Mouse (Mus musculus): ENCODE data around the gene Thpo. TPM values are rescaled to one million over a fixed set of nuclear protein-coding genes. Genes with fewer than 3 reads are reported as not detected.
A peak's percentile ranks its signal among the peaks of the same experiment; 100 is the strongest.

The Thpo gene
- total RNA-seq, 2 experiments from 2014 or later = 0.15 to 0.36 TPM

- intact Hi-C loops (cut with DNase I) = loop anchor here (2.0 kb wide), 1 partner anchor 56 kb away; no protein-coding TSS in a partner anchor
Observed at GRCm38 (mm10) chr16:20708939-20709734, 25.2 kb downstream of the Thpo start.

GRCm38 (mm10) chr16:20708220-20708938, 25.9 kb downstream of the Thpo start:
- intact Hi-C loops (cut with DNase I) = loop anchor here (2.0 kb wide), 1 partner anchor 56 kb away; no protein-coding TSS in a partner anchor
- DNase-seq = no peak

More at GRCm38 (mm10) chr16:20708939-20709734, 25.2 kb downstream of the Thpo start:
- DNase-seq = peak; percentile 50

DNA sequence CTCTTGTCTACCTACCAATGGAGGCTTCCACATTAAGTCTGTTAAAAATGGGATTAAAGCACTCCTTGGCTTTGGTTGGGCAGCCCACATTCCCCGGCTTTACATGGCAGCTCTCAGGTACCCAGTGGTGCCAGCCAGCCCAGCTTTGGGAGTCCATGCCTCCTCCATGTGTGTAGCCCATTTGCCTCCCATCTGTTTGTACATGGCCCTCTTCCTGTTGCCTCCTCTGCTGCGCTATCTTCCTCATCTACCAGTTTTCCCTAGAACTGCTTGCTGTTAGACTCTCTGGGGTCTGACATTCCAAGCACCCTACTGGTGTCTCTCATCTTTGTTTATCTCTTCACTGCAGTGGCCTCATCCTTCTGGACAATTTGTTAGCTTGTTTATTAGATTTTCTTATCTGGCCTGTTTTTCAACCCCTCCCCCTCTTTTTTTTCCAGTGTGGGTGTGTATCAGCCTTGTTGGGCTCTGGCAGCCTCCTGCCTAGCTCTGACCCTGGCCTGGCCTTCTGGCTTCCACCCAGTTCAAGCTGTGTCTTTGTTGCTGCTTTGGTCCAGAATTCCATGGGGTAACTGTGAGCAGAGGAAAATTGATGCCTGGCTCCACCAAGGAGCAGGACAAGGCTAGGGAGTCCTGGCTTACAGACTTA, 27.8 kb downstream of the Thpo start:
- intact Hi-C loops (cut with DNase I) = no loop called here
- no peak for DNase-seq

DNA sequence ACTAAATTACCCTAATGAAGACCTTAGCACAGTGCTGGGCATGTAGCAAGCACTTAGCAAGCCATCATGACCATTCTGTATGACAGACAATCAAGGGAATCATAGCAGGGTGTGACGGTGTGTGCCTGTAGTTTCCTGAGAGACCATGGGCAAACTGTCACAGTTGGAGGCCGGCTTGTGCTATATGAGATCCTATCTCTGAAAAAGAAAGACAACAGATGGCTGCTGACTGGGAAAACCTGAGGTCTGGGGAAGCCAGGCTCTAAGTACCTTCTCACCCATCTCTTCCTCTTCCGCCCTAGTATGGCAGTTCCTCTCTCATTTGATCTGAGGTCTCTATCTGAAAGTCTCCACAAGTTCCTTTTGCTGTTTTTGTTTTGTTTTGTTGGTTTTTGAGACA, 28.5 kb downstream of the Thpo start:
- intact Hi-C loops (cut with DNase I) = no loop called here

GRCm38 (mm10) chr16:20703699-20704400, 30.5 kb downstream of the Thpo start:
- intact Hi-C loops (cut with DNase I) = no loop called here
- DNase-seq = no peak

More for the DNA sequence above, 28.5 kb downstream of the Thpo start:
- no peak for DNase-seq

GRCm38 (mm10) chr16:20703071-20703470, 31.2 kb downstream of the Thpo start:
- no peak for DNase-seq
- intact Hi-C loops (cut with DNase I) = no loop called here

DNA sequence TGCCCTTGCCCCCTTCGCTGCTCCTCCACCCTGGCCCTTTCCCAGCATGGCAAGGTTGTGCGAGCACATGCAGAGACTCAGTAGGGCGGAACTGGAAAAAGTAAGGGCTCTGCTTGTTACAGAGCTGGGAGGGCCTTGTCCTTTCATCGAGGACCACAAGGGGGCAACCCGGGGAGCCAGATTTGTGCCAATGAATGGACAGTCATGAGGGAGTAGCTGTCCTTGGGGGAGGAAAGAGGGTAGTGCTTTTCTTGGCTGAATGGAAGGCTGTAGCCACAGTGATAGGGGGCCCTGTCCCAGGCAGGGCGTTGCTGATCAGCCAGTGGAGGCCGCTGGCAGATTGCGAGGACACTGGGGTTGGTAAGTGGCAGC, 31.8 kb downstream of the Thpo start:
- intact Hi-C loops (cut with DNase I) = no loop called here
- DNase-seq = peak; percentile 59 to 80

DNA sequence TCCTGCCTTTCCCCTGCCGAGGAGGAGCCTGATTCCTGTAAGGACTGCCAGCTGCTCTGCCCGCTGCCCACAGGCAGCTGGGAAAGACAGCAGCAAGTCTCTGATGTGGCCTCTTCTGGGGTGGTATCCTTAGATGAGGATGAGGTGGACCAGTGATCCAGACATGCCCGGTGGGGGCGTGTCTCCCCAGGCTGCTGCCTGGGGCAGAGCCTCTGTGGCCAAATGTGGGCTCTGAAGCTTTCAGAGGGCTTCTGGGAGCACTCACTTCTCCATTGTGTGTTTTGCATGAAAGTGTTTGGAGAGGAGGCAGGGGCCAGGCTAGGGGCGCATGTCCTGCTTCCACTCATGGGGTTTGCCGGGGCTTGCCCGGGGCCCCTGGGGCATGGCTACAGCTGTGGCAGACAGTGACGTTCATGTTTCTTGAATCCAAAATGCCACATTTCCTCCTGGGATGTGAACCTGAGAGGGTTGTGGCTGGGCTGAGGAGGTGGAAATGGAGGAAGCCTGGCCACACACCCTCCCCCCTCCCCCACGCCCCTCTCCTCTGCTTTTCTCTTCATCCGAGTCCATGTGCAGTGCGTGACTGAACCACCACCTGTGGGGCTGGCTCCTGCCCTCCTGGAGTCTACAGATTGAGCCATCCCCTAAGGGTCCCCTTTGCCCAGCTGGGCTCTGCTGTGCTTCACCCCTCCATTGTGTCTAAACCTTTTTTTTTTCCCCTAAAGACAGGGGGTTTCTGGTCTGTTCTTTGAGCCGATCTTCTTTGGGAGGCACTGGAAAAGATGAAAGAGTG, 32.4 kb downstream of the Thpo start:
- intact Hi-C loops (cut with DNase I) = no loop called here
- DNase-seq = no peak

- DNase-seq = no peak
- intact Hi-C loops (cut with DNase I) = no loop called here
Observed at GRCm38 (mm10) chr16:20701316-20701715, 33.0 kb downstream of the Thpo start.

- peak; percentile 41 to 46 for DNase-seq
- intact Hi-C loops (cut with DNase I) = no loop called here
Observed at GRCm38 (mm10) chr16:20700036-20700435, 34.3 kb downstream of the Thpo start.

DNA sequence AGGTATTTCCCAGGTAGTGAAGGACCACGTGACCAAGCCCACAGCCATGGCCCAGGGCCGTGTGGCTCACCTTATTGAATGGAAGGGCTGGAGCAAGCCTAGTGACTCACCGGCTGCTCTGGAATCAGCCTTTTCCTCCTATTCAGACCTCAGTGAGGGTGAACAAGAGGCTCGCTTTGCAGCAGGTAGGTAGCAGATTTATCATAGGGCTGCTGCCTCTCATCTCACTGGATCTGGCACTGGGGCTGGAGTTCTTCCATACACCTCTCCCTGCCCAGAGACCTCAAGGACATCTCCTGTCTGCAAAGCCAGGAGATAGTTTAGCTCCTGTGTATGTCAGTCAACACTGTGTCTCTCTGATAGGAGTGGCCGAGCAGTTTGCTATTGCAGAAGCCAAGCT, 35.0 kb downstream of the Thpo start:
- intact Hi-C loops (cut with DNase I) = no loop called here
- DNase-seq = no peak

DNA sequence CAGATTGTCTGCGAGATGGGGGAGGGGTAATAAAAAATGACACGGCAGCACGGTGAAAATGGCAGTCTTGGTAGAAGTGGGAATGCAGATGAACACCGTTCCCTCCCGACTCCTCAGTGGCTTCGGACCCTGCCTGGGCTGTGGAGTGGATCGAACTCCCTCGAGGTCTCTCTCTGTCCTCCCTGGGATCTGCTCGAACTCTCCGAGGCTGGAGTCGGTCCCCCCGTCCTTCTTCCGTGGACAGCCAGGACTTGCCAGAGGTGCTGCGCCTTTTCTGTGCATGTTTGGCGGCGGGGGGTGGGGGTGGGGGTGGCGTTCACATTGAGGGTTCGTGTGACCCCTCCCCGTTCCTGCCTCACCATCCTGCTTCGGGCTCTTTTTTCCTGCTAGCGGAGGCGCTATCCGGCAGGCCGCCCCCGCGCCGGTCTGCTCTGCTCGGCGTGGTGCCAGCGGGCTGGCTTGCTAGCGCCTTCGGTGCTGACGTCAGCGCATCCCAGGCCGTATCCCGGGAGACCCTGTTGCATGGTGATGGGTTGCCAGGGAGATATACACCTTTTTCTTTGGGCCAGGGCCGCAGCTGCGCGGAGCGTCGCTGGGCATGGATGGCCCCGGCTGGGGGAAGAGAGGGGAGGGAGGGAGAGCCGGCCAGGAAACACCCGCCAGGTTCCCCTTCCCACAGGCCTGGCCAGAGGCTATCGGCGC, 38.5 kb downstream of the Thpo start:
- intact Hi-C loops (cut with DNase I) = no loop called here
- DNase-seq = peak; percentile 93

- intact Hi-C loops (cut with DNase I) = no loop called here
- peak; percentile 56 to 63 for DNase-seq
Observed at GRCm38 (mm10) chr16:20694781-20695180, 39.5 kb downstream of the Thpo start.

GRCm38 (mm10) chr16:20693111-20693701, 41.1 kb downstream of the Thpo start, which contains the start of gene Fam131a:
Gene Fam131a (plus strand): TSS chr16:20693241.
- intact Hi-C loops (cut with DNase I) = no loop called here

DNA sequence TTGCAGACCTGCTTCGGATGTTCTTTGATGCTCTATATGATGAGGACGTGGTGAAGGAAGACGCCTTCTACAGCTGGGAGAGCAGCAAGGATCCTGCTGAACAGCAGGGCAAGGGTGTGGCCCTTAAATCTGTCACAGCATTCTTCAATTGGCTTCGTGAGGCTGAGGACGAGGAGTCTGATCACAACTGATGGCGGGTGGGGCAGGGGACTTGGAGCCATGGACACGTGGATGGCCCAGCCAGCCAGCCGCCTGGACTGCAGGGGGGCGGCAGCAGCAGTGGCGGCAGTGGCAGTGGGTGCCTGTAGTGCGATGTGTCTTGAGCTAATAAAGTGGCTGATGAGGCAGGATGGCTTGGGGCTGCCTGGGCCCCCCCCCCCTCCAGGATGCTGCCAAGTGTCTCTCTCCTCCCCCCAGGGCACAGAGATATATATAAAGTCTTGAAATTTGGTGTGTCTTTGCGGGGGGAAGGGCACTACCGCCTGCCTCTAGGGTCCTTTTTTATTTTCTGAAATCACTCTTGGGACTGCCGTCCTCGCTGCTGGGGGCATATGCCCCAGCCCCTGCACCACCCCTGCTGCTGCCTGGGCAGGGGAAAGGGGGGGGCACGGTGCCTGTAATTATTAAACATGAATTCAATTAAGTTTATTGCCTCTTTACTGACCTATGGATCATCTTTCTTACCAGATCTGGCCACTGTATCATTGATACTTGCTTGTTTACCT, 41.9 kb downstream of the Thpo start:
- no peak for DNase-seq
- intact Hi-C loops (cut with DNase I) = loop anchor here (1.0 kb wide), 1 partner anchor 18 kb away; no protein-coding TSS in a partner anchor

More at GRCm38 (mm10) chr16:20693111-20693701, 41.1 kb downstream of the Thpo start, which contains the start of gene Fam131a:
- peak; percentile 91 to 94 for DNase-seq

- no peak for DNase-seq
- intact Hi-C loops (cut with DNase I) = loop anchor here (1.0 kb wide), 1 partner anchor 17 kb away; no protein-coding TSS in a partner anchor
Observed at GRCm38 (mm10) chr16:20691617-20692016, 42.7 kb downstream of the Thpo start.

- no peak for DNase-seq
- intact Hi-C loops (cut with DNase I) = no loop called here
Observed at GRCm38 (mm10) chr16:20690774-20691173, 43.5 kb downstream of the Thpo start.

Data from heart, postnatal 14 days (tissue).